Mouse (Mus musculus): Measurements from ENCODE around the gene Mepce.
A peak's percentile ranks its signal among the peaks of the same experiment; 100 is the strongest.

DNA sequence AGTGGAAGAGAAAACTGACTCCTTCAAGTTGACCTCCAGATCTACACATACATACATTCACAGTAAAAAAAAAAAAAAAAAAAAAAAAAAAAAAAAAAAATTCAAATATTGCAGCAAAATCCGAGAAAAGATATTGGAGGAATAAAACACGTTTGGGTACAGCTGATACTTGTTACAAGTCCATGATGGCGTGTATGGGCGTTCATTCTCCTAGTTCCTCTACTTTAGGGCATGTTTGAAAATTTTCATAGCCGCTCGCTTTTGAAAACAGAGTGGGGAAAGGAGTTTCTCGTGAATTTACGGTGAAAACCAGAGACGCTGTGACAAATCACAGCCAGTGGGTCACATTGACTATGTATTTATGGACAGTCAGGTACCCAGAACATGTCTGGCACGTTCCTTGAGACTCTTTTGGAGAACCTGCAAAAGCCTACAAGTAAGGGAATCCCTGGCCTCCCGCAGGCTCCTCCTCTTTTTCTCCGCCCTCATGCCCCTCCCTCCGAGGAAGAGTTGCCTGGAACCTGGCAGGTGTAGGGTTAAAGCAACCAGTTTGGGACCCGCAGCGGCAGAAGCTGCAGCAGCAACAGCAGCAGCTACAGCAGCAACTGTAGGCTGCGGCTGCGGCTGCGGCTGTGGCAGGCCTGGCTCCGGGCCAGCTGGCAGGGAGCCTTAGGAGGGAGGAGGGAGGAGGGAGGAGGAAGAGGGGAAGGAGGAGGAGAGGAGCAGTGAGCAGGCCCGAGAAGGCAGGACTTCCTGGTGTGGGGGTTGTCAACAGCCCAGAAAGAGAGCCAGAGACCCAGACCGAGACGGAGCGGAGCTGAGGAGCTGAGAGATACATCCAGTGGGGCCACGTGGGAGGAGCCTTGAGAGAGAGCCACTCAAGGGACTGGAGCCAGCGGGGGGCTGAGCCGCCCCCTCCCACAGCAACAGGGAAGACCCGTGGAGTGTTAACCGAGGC is 42.0 kb downstream of the Mepce start, which contains the start of gene Tsc22d4:
- TF ChIP-seq MAX (IDR thresholded peaks at IDR 0.05; ENCODE audit: low read length) = peak; percentile 89; the same call in 1 of the 2 replicates
- TF ChIP-seq USF1 (IDR thresholded peaks at IDR 0.05; ENCODE audit: low read depth, low read length) = peak; percentile 84
- no peak for TF ChIP-seq CTCF (IDR thresholded peaks at IDR 0.05 in 2 of 3, conservative IDR thresholded peaks at IDR 0.05 in 1 of 3; ENCODE audit: control insufficient read depth in 1 of 3, insufficient read depth in 1 of 3, low read depth in 2 of 3, low read length in 3 of 3, poor library complexity in 1 of 3, severe bottlenecking in 1 of 3)
- TF ChIP-seq MAFK (IDR thresholded peaks at IDR 0.05; ENCODE audit: borderline replicate concordance, low read depth, low read length) = no peak
- no peak for TF ChIP-seq ZC3H11A (IDR thresholded peaks at IDR 0.05; ENCODE audit: low read depth, low read length)
- peak; percentile 89 for TF ChIP-seq SIN3A (IDR thresholded peaks at IDR 0.05; ENCODE audit: low read length)
- TF ChIP-seq EP300 (IDR thresholded peaks at IDR 0.05; ENCODE audit: low read depth in 1 of 2, low read length in 2 of 2) = peak; percentile 41 to 82
- TF ChIP-seq UBTF (IDR thresholded peaks at IDR 0.05; ENCODE audit: borderline replicate concordance, insufficient read depth, low read depth, low read length) = no peak
- peak; percentile 49 to 87; a peak in 3 of 4 replicates for TF ChIP-seq POLR2A (IDR thresholded peaks at IDR 0.05; ENCODE audit: control insufficient read depth in 1 of 2, insufficient read depth in 1 of 2, low read depth in 1 of 2, low read length in 2 of 2, poor library complexity in 1 of 2)

Data from MEL (cell line).